Mouse (Mus musculus) C3H10T1/2 (cell line): ENCODE measurements around the gene Cwc15. TPM values are rescaled to one million over a fixed set of nuclear protein-coding genes. Genes with fewer than 3 reads are reported as not detected.

ENCODE experiments used
- polyA plus RNA-seq, 2 experiments: library from polyadenylated mRNA; unstranded; fragments of >200 nt; fragmentation: generic; extraction: Trizol; gene quantifications; one replicate each; pipeline ENCODE4 v1.2.1; 2012; ENCODE audit warnings: missing spikeins in 2 of 2

The Cwc15 gene
- polyA plus RNA-seq: 100 to 1,000 TPM in 1 of 2 experiments, 10 to 100 TPM in 1; 57.1 to 114 TPM

GRCm38 (mm10) chr9:14500023-14500915 is at the start of gene Cwc15, which contains the start of gene Kdm4d:
Cwc15 (plus strand) TSS chr9:14500617.
Kdm4d (minus strand) TSS chr9:14500482.

Other genes starting within 250 kb of the Cwc15 start
- 10 to 100 TPM in 1 of 2 experiments, under 1 TPM in 1; 0.63 to 20.2 TPM for gene Sesn3, start 225.6 kb upstream of the Cwc15 start, polyA plus RNA-seq
- 10 to 100 TPM in 1 of 2 experiments, 1 to 10 TPM in 1; 4.1 to 50.4 TPM for gene Endod1, start 119.1 kb upstream of the Cwc15 start, polyA plus RNA-seq
- gene Kdm4d, start 135 bp upstream of the Cwc15 start, polyA plus RNA-seq: under 1 TPM; 0.02 to 0.54 TPM
- 10 to 100 TPM in 1 of 2 experiments, 1 to 10 TPM in 1; 3.3 to 37.9 TPM for gene Amotl1, start 144.4 kb downstream of the Cwc15 start, polyA plus RNA-seq
- under 1 TPM; 0.01 to 0.18 TPM for gene Piwil4, start 240.1 kb downstream of the Cwc15 start, polyA plus RNA-seq